Mouse (Mus musculus): ENCODE data around the gene Olfr715.
"Not testable (repeated sequence)": the region's sequence is repeated elsewhere in the genome, so short reads cannot be mapped to it uniquely, and the experiment has no call there.

Olfr715 gene

DNA sequence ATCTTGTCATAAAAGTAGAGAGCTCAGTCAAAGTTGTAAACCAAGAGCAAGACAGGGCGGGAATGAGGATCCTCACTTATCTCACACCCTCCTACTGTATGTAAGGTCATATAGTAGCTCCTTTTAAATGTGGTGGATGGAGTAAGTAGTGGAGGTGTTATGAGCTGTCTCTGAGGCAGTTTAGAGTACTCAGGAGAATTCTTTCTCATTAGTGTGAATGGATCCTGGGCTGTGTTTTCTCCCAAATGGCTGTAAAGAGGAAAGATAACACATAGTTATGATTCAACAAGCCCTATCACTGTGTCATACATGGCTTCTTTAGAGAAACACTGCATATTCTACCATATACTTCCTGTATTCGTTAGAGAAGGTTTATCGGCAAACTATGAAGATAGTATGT, at the start of gene Olfr715:
TSS of gene Olfr715 (minus strand) at position 101 of the 400 bp plus-strand sequence.
- not testable (repeated sequence) for DNase-seq

DNA sequence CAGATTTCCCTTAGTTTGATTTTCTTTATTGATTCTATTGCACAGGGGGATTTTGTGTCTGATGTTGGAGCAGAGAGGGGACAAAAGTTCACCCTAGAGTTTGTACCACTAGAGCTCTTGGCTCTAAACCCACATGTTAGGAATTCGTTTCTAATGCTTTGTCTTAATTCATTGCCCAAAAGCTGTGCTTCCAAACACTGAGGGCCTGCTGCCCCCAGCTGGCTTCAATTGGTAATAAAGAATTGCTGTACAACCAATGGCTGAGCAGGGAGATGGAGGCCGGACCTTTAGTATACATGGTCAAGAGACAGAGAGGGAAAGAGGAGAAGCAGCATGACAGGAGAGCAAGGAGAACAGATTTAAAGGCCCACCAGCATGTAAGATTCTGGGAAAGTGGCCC, 49.5 kb upstream of the Olfr715 start:
- no peak for DNase-seq

DNA sequence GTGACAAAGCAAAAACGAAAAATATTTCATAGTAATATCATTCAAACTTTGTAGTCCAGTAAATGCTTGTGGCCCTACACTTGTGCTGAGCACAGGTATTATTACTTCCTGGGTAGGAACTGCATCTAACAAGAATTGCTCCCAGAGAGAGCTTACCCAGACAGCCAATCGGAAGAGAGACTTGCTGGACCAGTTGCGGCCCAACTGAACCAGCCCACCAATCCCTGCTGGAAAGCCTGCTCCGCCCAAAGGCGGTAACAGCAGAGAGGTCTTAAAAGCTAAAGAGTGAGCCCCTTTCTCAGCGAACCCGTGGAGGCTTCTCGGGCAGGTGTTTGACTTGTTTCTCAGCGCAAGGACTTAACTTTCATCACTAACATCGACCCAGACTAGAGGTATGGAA, 35.8 kb upstream of the Olfr715 start, which contains the start of gene Nlrp14:
TSS of gene Nlrp14 (plus strand) at position 301 of the 400 bp plus-strand sequence.
- no peak for DNase-seq

DNA sequence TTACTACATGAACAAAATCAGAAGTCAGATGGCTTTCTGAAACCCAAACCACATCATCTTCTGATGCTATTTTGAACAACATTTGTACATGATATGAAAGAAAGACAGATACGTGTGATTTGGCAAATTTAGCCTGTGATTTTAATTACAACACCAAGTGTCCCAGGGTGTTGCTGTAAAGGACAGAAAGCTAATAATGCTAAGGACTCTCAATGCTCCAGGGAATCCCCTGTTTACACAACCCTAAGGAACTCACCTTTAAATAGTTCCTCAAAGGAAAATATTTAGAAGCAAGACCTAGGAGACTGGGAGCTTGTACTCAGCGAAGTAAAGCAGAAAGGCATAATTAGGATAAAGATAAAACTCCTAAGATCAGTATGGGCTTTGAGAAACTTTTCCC, 7.1 kb upstream of the Olfr715 start, which contains the start of gene Olfr716:
TSS of gene Olfr716 (plus strand) at position 301 of the 400 bp plus-strand sequence.
- DNase-seq, result not testable (repeated sequence)

DNA sequence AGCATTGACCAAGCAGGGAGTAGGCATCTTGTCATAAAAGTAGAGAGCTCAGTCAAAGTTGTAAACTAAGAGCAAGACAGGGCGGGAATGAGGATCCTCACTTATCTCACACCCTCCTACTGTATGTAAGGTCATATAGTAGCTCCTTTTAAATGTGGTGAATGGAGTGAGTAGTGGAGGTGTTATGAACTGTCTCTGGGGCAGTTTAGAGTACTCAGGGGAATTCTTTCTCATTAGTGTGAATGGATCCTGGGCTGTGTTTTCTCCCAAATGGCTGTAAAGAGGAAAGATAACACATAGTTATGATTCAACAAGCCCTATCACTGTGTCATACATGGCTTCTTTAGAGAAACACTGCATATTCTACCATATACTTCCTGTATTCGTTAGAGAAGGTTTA, 20.6 kb downstream of the Olfr715 start, which contains the start of gene Olfr715b:
TSS of gene Olfr715b (minus strand) at position 101 of the 400 bp plus-strand sequence.
- not testable (repeated sequence) for DNase-seq

DNA sequence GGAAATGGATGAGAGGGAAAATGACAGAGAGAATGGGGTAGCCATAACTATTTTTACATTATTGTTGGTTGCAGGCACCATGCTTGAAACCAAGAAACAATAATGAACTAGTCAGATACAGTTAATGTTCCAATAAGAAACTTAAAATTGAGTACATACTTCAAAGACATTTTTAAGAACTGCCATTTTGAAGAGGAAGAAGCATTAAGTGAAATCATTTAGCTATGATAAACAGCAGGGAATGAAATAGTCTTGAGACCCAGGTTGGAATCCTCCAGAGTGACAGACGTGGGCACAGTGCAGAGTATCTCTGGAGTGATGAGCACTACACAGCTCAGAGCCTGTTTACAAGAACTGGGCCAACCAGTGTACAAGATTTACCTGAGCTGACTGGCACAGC, 38.0 kb downstream of the Olfr715 start, which contains the start of gene Olfr17:
TSS of gene Olfr17 (plus strand) at position 301 of the 400 bp plus-strand sequence.
- no peak for DNase-seq
